Mouse (Mus musculus) heart, embryonic 12.5 days (tissue): ENCODE results near the gene Clk3. TPM values are rescaled to one million over a fixed set of nuclear protein-coding genes. Genes with fewer than 3 reads are reported as not detected.

Experiments used
- ATAC-seq: fragments of 200-750 bp; cut with Nextera tagmentation; 2 replicates; pipeline ENCODE4 v1.8.0; 2017; ENCODE audit warnings: moderate TSS enrichment, moderate library complexity; ENCODE audit not compliant: insufficient number of reproducible peaks, low FRiP score
- H3K27ac ChIP-seq: fragments of 300-500 bp; sonication (generic); 2 replicates; pipeline ENCODE4 v1.5.1; 2016; ENCODE audit warnings: mild to moderate bottlenecking, moderate library complexity; ENCODE audit not compliant: poor library complexity, severe bottlenecking
- H3K27me3 ChIP-seq: fragments of 300-500 bp; sonication (generic); replicated peaks from 2 replicates; pipeline ENCODE4 v1.6.1; 2016; ENCODE audit warnings: mild to moderate bottlenecking, moderate library complexity
- H3K36me3 ChIP-seq: fragments of 300-500 bp; sonication (generic); 2 replicates; pipeline ENCODE4 v1.6.1; 2016; ENCODE audit warnings: mild to moderate bottlenecking, moderate library complexity
- H3K4me1 ChIP-seq: fragments of 300-500 bp; sonication (generic); replicated peaks from 2 replicates; pipeline ENCODE4 v1.6.1; 2016; ENCODE audit warnings: mild to moderate bottlenecking
- H3K4me2 ChIP-seq: fragments of 300-500 bp; sonication (generic); 2 replicates; pipeline ENCODE4 v1.6.1; 2016; ENCODE audit warnings: mild to moderate bottlenecking, moderate library complexity
- H3K4me3 ChIP-seq: fragments of 300-500 bp; sonication (generic); 2 replicates; pipeline ENCODE4 v1.5.1; 2016; ENCODE audit warnings: mild to moderate bottlenecking
- H3K9ac ChIP-seq: fragments of 300-500 bp; sonication (generic); 2 replicates; pipeline ENCODE4 v1.6.1; 2016; ENCODE audit warnings: mild to moderate bottlenecking, moderate library complexity
- H3K9me3 ChIP-seq: fragments of 300-500 bp; sonication (generic); replicated peaks from 2 replicates; pipeline ENCODE4 v1.6.1; 2016; ENCODE audit warnings: mild to moderate bottlenecking, moderate library complexity
- WGBS: fragments of 180-500 bp; shearing (Covaris S2); methylation state at CpG from one replicate; pipeline ENCODE4 v1.1.7; 2016; 5-methylcytosine and 5-hydroxymethylcytosine counted together
- polyA plus RNA-seq: library from polyadenylated mRNA; unstranded; fragments of >200 nt; fragmentation: Nextera tagmentation; extraction: Ambion mirVana; gene quantifications from 2 replicates; pipeline ENCODE4 v1.2.1, GENCODE M21; 2016

Clk3 gene
- polyA plus RNA-seq, 1 experiment from 2014 or later, result 67.0 TPM

DNA sequence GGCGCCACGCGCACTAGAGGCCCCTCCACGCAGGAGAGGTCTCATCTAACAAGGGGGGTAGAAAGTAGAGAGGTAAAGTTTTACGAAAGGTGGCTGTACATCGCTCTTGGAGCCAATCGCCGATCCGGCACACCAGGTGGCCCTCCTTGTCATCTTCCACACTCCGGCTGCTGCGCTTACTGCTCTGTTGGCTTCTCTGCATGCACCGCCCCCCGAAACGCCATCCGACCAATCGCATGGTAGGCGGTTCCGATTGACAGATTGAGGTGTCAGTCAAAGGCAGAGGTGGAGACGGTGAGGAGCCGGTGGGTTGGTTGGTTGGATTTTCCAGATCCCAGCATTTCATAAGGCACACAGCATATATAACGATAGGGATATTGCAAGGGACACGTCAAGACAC lies 7.1 kb downstream of the Clk3 start:
- 0 out of 2 replicates have a peak overlapping the region, but pooled peaks have one; percentile 21 for H3K9ac ChIP-seq
- peak; percentile 46 for ATAC-seq

DNA sequence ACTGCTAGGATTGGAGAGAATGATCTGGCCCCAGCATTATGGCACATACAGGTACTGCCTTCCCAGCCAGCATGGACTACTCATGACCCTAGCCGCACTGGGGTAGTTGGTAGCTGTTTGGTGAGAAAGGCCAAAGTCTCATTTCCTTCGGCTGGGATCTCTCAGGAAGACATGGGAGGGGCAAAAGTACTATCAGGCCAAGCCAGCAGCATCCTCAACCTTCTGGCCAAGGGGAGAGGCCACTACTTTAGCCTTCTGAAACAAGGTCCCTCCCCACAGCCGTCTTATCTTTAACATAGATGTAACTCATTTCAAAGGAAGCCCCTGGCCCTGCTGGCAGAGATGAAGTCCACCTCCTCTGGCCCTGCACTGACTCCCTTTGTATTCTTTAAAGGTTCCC lies 8.1 kb downstream of the Clk3 start:
- H3K27me3 ChIP-seq, result no peaks in the 10 kb centered on the region
- no peak overlapping the region for H3K4me3 ChIP-seq
- no peak overlapping the region for H3K27ac ChIP-seq
- peak; percentile 22; the same call in 1 of the 2 replicates for ATAC-seq
- peaks cover 88% of the 10 kb centered on the region for H3K36me3 ChIP-seq
- H3K9ac ChIP-seq, result no peak overlapping the region
- 58% methylated on average over 3 of the region's 3 CpGs for WGBS
- no peaks in the 10 kb centered on the region for H3K9me3 ChIP-seq
- H3K4me2 ChIP-seq, result peak overlapping the region; percentile 19; the same call in 1 of the 2 replicates
- peaks cover 37% of the 10 kb centered on the region for H3K4me1 ChIP-seq

More for the DNA sequence above, 7.1 kb downstream of the Clk3 start:
- Histone ChIP-seq H3K27ac (no peak overlapping the region), H3K27me3 (no peaks in the 10 kb centered on the region), H3K4me3 (0 out of 2 replicates have a peak overlapping the region, but pooled peaks have one; percentile 1), H3K4me1 (peaks cover 46% of the 10 kb centered on the region), H3K36me3 (peaks cover 78% of the 10 kb centered on the region), H3K9me3 (no peaks in the 10 kb centered on the region), H3K4me2 (peak overlapping the region; percentile 40; the same call in 1 of the 2 replicates)
- 86% methylated on average over 22 of the region's 22 CpGs for WGBS

DNA sequence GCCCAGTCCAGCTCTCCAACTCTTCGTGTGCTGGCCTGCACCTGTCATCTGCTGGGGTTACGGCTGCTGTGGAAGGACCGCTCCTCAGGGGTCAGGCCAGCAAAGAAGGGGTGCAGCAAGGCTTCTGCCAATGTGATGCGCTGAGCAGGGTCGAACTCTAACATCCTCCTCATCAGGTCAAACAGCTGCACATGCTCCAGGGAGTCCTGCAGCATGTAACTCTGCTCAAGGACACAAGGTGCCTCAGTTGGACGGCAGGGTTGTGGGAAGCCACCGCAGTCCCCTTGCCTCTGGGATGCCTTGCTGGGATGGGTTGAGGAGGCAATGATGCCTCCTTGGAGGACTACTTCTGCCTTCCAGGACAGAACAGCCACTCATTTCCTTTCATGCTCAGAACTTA lies 14.8 kb downstream of the Clk3 start:
- Histone ChIP-seq H3K36me3 (peaks cover 98% of the 10 kb centered on the region), H3K4me3 (no peak overlapping the region), H3K4me2 (no peak overlapping the region), H3K27me3 (no peaks in the 10 kb centered on the region), H3K9ac (no peak overlapping the region), H3K27ac (no peak overlapping the region), H3K9me3 (no peaks in the 10 kb centered on the region), H3K4me1 (no peaks in the 10 kb centered on the region)
- WGBS, result 90% methylated on average over 7 of the region's 7 CpGs
- ATAC-seq, result no peak

DNA sequence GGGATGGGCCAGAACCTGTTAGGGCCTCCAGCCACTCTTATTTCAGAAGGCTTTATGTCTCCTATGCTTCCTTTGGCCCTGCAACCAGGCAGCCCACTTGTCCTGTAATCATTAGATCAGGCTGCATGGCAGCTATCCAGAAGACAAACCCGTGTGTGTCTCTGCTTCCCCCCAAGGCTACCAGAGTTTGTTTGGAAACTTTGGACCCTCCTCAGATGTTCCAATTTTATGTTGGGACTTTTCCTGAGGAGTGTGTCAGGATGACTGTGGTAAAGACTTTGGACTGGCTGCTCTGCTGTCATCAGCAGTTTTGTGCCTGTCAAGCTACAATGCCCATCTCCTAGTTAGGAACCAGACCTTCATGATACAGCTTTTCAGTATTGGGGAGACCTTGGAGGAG lies 16.8 kb downstream of the Clk3 start:
- H3K36me3 ChIP-seq, result peaks cover 89% of the 10 kb centered on the region
- no peaks in the 10 kb centered on the region for H3K27me3 ChIP-seq
- WGBS, result 39% methylated on average over 1 of the region's 1 CpGs
- H3K9me3 ChIP-seq, result no peaks in the 10 kb centered on the region
- ATAC-seq, result no peak
- no peak overlapping the region for H3K4me2 ChIP-seq
- H3K27ac ChIP-seq, result no peak overlapping the region
- H3K9ac ChIP-seq, result no peak overlapping the region
- H3K4me1 ChIP-seq, result no peaks in the 10 kb centered on the region
- H3K4me3 ChIP-seq, result no peak overlapping the region

DNA sequence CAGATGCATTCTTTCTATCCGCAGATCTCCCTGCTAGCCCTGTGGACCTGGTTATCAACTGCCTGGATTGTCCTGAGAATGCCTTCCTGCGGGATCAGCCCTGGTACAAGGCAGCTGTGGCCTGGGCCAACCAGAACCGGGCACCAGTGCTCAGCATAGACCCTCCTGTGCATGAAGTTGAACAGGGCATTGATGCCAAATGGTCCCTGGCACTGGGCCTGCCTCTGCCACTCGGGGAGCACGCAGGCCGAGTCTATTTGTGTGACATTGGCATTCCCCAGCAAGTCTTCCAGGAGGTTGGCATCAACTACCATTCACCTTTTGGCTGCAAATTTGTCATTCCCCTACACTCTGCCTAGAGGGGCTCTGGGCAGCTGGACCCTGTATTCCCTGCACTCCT lies 17.5 kb downstream of the Clk3 start:
- H3K4me3 ChIP-seq, result no peak overlapping the region
- H3K4me1 ChIP-seq, result no peaks in the 10 kb centered on the region
- H3K9me3 ChIP-seq, result no peaks in the 10 kb centered on the region
- H3K36me3 ChIP-seq, result peaks cover 86% of the 10 kb centered on the region
- no peaks in the 10 kb centered on the region for H3K27me3 ChIP-seq
- ATAC-seq, result no peak
- WGBS, result 85% methylated on average over 6 of the region's 6 CpGs
- no peak overlapping the region for H3K9ac ChIP-seq
- H3K27ac ChIP-seq, result no peak overlapping the region
- no peak overlapping the region for H3K4me2 ChIP-seq

DNA sequence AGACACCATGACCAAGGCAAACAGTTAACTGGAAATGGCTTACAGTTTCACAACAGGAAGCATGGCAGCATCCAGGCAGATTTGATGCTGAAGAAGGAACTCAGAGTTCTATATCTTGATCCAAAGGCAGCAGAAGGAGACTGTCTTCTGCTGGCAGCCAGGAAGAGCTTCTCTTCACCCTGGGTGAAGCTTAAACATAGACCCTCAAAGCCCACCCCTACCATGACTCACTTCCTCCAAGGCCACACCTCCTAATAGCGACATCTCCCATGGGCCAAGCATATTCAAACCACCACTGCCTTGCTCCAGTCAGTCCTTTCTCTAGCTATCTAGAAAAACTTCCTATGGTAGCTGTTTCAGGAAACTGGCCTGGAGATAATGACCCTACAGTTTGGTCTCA lies 18.6 kb downstream of the Clk3 start:
- Histone ChIP-seq H3K4me2 (no peak overlapping the region), H3K4me1 (no peaks in the 10 kb centered on the region), H3K9ac (no peak overlapping the region), H3K4me3 (no peak overlapping the region), H3K36me3 (peaks cover 85% of the 10 kb centered on the region), H3K27me3 (no peaks in the 10 kb centered on the region), H3K9me3 (no peaks in the 10 kb centered on the region), H3K27ac (no peak overlapping the region)
- 57% methylated on average over 1 of the region's 1 CpGs for WGBS
- peak; percentile 52; the same call in 1 of the 2 replicates for ATAC-seq

DNA sequence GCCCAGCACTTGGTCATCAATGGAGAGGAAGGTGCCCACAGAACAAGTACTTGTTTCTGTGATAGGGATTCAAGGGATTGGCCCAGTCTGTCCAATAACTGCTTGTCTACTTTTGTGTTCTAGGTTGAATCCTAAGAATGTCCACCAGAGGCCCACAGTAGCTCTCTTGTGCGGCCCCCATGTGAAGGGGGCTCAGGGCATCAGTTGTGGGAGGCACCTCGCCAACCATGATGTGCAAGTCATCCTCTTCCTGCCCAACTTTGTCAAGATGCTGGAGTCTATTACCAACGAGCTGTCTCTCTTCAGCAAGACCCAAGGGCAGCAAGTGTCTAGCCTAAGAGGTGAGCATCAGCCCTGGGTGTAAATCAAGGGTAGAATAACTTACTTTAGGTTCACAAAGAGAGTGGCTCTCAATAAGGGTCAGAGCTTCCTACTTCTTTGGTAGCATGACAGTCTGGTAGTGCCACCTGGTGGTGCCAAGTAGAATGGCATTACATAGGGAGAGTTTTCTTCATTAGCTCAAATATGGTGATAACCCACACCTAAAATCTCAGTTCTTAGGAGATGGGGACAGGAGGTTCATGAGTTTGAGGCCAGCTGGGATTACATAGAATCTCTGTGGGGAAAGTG lies 21.1 kb downstream of the Clk3 start:
- Histone ChIP-seq H3K27ac (no peak overlapping the region), H3K4me1 (no peaks in the 10 kb centered on the region), H3K27me3 (no peaks in the 10 kb centered on the region), H3K36me3 (peaks cover 76% of the 10 kb centered on the region), H3K4me3 (no peak overlapping the region), H3K9me3 (no peaks in the 10 kb centered on the region), H3K4me2 (no peak overlapping the region), H3K9ac (no peak overlapping the region)
- 70% methylated on average over 3 of the region's 3 CpGs for WGBS
- ATAC-seq, result no peak

DNA sequence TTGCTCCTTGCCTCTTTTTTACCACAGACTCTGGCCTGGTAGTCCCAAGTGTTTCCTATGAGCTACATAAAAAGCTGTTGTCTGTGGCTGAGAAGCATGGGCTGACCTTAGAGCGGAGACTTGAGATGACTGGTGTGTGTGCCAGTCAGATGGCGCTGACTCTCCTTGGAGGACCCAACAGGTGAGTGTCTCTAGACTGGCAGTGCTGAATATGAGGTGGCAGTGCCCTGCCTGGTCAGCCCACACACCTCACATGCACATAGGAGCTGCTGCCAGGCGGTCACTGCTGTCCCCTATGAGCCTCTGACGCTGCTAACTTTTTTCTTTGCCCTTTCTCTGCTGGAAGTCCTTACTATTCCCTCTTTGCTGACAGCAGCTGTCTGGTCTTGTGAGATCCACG lies 25.8 kb downstream of the Clk3 start:
- no peak overlapping the region for H3K4me3 ChIP-seq
- no peaks in the 10 kb centered on the region for H3K9me3 ChIP-seq
- H3K9ac ChIP-seq, result no peak overlapping the region
- H3K27ac ChIP-seq, result no peak overlapping the region
- no peak overlapping the region for H3K4me2 ChIP-seq
- H3K27me3 ChIP-seq, result no peaks in the 10 kb centered on the region
- ATAC-seq, result no peak
- peaks cover 10% of the 10 kb centered on the region for H3K4me1 ChIP-seq
- H3K36me3 ChIP-seq, result peaks cover 39% of the 10 kb centered on the region
- WGBS, result 87% methylated on average over 5 of the region's 5 CpGs

DNA sequence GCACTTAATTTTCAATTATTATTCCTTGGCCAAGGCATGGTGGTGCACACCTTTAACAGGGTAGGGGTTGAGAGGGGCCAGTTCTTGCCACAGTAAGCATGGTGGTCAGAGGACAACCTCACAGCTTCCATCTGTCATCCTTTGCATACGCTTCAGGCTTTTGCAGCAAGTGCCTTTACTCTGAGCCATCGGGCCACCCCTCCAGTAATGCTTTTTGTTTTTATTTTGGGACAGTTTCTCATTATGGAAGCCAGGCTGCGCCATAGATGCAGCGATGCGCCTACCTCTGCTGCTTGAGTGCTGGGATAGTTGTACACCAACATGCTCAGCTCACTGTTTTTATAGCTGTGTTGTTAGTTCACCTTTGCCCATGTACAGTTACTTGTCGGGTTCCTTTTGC lies 32.1 kb downstream of the Clk3 start:
- Histone ChIP-seq H3K9ac (no peak overlapping the region), H3K9me3 (no peaks in the 10 kb centered on the region), H3K4me1 (peaks cover 10% of the 10 kb centered on the region), H3K4me3 (no peak overlapping the region), H3K36me3 (peaks cover 30% of the 10 kb centered on the region), H3K27me3 (no peaks in the 10 kb centered on the region), H3K27ac (no peak overlapping the region), H3K4me2 (no peak overlapping the region)
- no peak for ATAC-seq
- 94% methylated on average over 6 of the region's 6 CpGs for WGBS

DNA sequence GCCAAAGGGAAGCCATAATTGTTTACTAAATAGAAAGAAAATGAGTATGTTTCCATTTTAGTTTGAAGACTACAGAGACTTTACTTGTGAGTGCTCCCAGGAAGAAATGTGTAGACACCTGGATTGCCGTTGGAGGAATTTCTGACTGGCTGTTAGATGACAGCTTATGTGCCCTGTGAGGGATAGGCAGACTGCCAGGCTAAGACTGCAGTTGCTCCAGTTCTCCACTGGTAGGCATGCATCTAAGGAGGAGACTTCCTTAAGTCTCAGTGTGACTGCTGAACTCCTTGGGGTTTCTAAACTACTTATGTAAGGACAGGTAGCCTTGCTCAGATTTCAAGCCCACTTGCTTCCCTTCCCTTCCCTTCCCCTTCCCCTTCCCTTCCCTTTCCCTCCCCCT lies 37.3 kb downstream of the Clk3 start:
- H3K27me3 ChIP-seq, result no peaks in the 10 kb centered on the region
- no peak overlapping the region for H3K27ac ChIP-seq
- no peak overlapping the region for H3K9ac ChIP-seq
- H3K4me3 ChIP-seq, result no peak overlapping the region
- H3K36me3 ChIP-seq, result peaks cover 33% of the 10 kb centered on the region
- no peaks in the 10 kb centered on the region for H3K9me3 ChIP-seq
- WGBS, result 88% methylated on average over 1 of the region's 1 CpGs
- H3K4me2 ChIP-seq, result no peak overlapping the region
- ATAC-seq, result no peak
- peaks cover 16% of the 10 kb centered on the region for H3K4me1 ChIP-seq

DNA sequence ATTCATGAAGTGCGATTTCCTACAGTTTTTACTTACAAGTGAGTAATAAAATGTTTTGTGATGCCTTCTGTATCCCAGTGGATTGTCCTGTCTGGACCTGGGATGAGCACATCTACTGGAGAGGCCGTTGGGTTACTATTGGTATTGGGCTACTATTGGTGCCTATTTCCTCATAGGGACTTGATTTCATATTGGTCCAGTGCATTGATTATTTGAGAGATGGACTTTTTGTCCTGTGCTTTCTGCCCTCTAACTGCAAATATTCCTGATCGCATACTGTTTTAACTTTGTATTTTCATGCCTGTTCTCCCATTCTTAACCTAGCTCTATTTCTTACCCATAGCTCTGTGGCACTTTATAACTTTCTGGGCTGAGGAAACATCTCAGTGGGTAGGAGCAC lies 41.0 kb downstream of the Clk3 start:
- ATAC-seq, result no peak
- no peaks in the 10 kb centered on the region for H3K9me3 ChIP-seq
- no peak overlapping the region for H3K4me3 ChIP-seq
- no peaks in the 10 kb centered on the region for H3K27me3 ChIP-seq
- no peak overlapping the region for H3K9ac ChIP-seq
- peaks cover 23% of the 10 kb centered on the region for H3K4me1 ChIP-seq
- WGBS, result 91% methylated on average over 3 of the region's 3 CpGs
- peaks cover 42% of the 10 kb centered on the region for H3K36me3 ChIP-seq
- no peak overlapping the region for H3K4me2 ChIP-seq
- no peak overlapping the region for H3K27ac ChIP-seq

DNA sequence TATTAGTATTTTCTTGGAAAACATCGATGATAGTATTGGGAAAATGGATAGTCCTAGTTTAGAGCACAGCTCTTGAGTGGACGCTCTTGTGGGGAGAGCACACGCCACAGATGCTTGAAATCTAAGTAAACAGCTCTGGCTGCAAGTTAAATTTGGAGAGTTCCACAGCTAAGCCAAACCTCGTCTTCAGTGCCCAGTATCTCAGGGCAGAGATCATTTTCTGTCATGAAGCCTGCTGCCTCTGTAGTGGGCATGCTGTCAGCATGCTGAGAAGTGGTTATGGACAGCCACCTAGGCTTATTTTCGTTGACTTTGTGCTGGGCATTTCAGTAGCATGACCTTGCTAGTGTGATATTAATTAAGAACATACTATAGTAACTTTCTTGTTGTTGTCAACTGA lies 41.9 kb downstream of the Clk3 start:
- H3K4me1 ChIP-seq, result peaks cover 23% of the 10 kb centered on the region
- H3K27ac ChIP-seq, result no peak overlapping the region
- H3K4me3 ChIP-seq, result no peak overlapping the region
- ATAC-seq, result no peak
- H3K9me3 ChIP-seq, result no peaks in the 10 kb centered on the region
- H3K9ac ChIP-seq, result no peak overlapping the region
- H3K36me3 ChIP-seq, result peaks cover 39% of the 10 kb centered on the region
- no peaks in the 10 kb centered on the region for H3K27me3 ChIP-seq
- no peak overlapping the region for H3K4me2 ChIP-seq
- WGBS, result 78% methylated on average over 5 of the region's 5 CpGs
